Mouse (Mus musculus) olfactory bulb, adult 2 months (tissue): ENCODE measurements around the gene Nudt1.

Source experiments
- CTCF ChIP-seq: fragments of 200-500 bp; IDR thresholded peaks from 2 replicates; pipeline ENCODE4 v1.5.1; 2012; ENCODE audit warnings: low read depth, mild to moderate bottlenecking, low read length, moderate library complexity; ENCODE audit not compliant: insufficient read depth
- POLR2A ChIP-seq: fragments of 200-500 bp; IDR thresholded peaks from 2 replicates; pipeline ENCODE4 v1.6.1; 2012; ENCODE audit warnings: mild to moderate bottlenecking, low read depth, low read length, moderate library complexity; ENCODE audit not compliant: insufficient read depth

GRCm38 (mm10) chr5:140382688-140383087, 61.2 kb downstream of the Nudt1 start:
- TF ChIP-seq CTCF = no peak
- TF ChIP-seq POLR2A = no peak
